Mouse (Mus musculus): Measurements from ENCODE around the gene Mfsd9.

The Mfsd9 gene

DNA sequence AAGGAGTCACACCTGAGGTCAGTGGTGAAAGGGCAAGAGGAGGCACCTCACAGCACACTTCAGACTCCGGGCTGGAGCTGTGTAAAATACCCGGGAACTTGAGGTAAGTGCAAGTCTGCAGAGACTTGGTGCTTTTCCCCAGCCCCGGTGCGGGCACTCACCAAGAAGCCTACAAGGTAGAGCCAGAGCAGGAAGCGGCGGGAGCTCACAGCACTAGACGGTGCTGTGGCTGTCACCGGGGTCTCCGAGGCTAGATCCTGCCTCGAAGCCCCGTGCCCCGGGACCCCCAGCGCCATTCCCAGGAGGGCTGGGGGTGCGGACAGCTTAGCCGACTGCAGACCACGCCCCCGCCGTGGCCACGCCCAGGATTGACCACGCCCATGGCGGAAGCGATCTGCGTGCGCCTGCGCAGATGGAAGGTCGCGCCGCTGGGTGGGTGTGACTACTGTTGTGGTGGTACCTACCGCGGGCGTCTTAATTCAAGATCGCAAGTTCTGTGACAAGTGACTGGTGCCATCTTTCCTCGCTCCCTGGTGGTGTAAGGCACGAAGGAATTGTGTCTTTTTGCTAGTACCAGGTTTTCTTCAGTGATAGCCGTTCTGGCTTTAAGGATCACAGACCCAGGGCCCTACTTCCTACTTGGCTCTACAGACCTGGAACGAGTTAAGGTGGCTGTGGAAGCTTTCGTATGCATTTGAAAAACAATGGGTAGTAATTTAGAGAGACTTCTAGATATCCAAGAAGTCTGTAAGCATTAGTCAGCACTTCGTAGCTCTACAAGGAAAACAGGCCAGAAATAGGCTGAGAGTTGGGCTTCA, at the start of gene Mfsd9:
Gene Mfsd9, minus strand, starts transcription at position 364 of the 818 bp plus-strand sequence.
- DNase-seq = peak; percentile 86 to 87

DNA sequence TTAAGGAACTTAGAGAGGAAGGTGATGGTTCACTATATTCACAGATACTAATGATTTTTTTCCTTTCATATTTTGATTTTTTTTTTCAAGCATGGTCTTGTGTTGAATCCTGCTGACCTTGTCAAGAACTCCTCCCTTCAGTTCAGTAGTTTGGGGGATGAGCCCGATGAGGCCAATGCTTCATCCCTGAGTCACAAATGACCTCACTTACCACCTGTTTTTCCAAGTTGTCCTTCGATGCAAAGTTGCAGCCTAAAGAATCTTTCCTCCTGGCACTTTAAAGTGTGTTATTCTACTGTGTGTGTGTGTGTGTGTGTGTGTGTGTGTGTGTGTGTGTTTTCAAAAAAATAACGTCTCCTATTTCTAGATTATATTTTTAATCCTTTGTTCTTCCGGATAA, 45.0 kb upstream of the Mfsd9 start:
- no peak for DNase-seq

DNA sequence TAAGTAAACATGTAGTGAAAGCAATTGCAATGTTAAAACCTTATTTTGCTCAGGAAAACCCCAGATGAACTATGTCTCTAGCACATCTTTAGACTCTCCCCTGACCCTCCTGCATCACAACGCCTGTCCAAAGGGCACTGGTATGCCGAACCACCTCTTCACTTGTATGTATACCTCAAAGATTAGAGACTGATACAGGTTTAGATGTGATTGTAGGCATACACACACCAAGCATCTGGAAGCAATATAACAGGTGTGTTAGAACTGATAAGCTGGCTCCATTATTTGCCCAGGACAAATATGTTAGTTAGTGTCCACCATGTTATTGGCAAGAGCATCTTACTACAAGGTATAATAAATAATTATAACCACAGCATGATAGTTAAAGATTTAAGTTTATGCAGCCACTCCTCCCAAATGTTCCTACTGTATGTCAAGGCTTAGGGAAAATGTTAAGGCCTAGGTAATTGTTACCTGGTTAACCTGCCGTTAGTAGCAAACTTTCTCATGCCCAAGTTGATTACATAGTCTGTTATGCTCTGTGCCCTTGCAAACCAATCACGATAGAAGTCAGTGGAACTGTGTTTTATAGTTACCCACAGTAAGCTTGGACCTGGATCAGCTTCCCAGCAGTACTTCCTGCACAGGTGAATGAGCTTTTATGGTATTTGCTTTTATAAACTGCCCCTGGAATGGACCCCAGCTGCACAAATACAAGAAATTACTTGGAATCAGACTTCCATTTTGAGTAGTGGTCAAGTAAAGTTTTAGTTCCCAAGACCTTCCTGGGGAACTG, 40.4 kb upstream of the Mfsd9 start:
- no peak for DNase-seq

DNA sequence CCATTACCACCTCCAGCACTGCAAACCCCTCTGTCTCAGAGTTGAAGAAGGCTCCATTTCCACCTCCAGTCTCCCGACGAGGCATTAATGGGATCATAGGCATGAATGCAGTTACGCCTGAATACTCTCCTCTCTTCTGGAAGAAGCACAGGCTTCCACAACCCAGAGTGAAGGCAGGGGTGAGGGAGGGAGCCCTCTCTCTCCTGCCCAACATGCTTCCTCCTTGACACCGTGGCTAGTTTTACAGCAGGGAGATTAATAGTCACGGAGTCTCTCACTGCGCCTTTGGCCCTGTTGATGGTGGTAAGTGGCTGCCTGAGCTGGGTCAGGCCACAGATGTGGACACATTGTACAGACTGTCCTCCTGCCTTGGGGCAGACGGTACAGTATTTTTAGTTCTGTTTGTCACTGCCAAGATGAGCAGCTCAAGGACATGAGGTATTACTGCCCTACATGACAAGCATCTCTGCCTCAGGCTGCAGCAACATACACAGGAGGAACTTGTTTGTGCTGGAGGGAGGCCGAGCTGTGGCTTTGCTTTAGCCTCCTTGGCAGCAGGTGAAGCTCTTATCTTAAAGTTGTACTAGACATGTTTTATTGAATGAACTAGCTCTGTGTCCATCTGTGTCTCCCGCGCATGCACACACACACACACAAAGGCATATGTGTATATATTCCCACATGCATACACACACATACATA, 38.9 kb upstream of the Mfsd9 start:
- DNase-seq = no peak

DNA sequence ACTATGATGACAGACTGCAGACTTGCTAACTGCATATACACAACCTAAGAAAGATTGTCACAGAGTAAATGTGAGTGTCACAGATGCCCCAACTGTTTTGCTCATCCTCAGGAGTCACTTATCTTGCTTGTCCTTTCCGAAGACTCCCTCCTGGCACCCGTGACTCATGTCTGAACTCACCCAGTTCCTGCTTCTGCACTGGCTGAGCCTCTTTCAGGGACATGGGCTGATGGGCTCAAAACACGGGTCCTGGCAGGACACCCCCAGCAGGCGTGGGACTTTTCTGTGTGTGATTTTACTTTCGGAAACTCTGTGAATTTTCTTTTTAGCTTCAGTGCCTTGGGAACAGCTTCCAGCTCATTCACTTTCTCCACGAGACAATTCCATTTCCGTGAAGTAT, 35.3 kb upstream of the Mfsd9 start:
- no peak for DNase-seq

DNA sequence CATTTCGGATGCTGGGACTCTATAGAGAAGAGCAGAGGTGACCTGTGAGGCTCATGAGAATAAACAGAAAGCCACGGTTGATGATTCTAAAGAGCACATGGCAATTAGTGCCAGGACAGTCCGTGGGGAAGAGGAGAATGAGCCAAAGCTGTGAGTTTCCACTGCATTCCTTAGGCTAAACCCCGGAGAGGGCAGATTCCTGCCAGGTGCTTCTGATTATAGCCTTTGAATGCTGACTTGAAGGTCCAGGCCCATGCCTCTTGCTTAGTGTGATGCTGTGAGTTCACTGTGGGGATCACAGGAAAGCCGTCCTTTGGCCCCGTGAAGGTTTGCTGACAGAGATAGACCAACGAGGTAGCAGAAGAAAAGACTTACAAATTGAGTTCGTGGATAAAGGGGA, 34.4 kb upstream of the Mfsd9 start:
- DNase-seq = no peak

DNA sequence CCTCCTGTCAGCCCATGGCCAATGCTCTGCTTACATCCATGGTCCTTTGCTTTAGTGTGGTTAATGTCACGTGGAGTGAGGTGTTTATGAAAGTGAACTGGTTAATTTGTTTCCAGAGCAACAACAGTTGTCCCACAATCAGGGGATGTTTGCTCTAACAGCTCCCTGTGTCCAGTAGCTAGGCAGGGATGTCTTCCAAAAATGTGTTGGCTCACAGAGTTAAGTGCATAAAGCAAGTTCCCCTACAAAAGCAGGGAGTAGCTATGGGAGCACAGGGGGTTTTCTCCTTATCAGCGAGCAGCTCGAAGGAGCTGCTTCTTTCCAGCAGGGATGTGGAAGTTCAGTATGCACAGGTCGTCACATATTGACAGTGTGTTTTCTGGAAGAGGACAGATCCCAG, 34.0 kb upstream of the Mfsd9 start:
- no peak for DNase-seq

DNA sequence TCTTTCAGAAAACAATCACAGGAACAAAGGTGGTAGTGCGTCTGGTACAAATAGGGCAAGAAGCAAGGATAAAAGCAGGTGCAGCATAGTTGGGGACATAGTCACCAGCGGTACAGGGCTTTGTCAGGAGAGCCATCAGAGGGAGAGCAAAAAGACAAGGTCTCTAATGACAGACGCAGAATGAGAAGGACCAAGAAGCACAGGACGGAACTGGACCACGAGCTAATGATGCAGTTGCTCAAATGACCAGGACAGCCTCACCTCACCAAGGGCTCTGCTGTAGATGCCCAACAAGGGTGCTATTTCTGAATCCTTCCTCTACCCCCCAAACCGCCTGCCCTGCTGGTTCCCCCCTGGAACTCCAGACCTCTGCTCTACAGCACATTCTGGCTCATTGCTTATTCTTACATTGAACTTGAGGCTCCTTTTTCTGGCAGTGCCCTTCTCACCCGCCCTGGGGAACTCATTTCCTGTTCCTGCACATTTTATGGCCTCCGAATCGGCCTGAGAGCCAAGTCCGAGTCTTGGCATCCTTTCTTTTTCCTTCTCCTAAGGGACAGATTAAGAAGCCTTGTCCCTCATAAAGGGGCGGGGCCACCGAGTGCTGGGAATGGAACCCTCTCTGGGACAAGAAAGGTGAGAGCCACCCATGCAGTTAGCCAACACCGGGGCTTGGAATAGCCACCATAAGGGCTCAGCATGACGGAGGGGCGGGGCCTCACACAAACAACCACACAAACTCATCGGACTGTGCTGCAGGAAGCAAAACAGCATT, 24.8 kb upstream of the Mfsd9 start:
- DNase-seq = no peak

DNA sequence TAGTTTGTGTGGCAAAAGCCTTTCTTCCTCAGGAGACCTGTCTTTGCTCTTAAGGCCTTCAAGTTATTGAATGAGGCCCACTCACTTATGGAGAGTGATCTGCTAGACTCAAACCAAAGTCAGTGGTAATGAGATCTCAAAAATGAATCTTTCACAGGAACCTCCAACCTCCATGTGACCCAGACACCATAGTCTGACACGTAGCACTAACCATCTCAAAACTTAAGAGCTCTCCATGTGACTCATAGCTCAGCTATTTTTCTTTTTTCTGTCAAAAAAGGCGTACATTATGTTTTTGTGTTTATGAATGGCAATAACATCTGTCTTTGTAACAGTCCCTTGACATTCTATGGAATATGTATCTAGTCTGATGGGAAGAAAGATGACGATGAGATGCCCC, 18.2 kb upstream of the Mfsd9 start:
- no peak for DNase-seq

DNA sequence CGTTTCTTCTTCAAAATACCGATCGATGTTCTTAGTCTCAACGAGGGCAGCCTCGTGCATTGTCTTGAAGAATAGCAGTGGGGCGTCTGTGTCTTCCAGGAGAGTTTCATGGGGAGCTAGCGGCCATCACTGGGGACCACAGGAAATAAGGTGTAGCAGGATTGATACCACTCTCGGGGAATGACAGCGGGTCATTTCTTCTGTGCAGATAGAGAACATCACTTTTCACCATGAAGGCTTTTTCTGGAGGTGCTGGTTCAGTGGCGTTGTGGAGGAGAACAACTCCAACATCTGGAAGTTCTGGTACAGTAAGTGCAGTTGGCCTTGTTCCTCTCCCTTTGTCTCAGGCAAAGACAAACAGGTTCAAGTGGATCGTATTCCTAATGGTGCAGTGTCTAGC, 15.4 kb upstream of the Mfsd9 start:
- no peak for DNase-seq

DNA sequence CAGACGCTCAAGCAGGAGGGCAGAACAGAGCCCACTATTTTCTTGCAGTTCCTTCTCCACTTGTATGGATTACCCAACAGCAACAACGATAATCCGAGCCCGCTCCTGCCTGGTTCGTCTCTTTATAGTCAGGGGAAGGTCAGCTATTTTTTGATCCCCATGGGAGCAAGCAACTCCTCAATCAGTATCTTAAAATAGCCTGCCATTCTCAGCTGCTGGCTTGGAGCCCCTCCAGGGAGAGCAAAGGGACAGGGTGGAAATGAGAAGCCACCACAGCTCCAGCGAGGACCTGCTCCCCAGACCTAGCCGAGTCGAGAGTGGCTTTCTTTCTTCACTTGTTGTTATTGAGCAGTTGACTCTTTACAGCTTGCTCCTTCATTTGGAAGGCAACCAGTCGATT, 14.9 kb upstream of the Mfsd9 start, which contains the start of gene Tmem182:
Gene Tmem182, plus strand, starts transcription at position 251 of the 400 bp plus-strand sequence.
- DNase-seq = no peak

DNA sequence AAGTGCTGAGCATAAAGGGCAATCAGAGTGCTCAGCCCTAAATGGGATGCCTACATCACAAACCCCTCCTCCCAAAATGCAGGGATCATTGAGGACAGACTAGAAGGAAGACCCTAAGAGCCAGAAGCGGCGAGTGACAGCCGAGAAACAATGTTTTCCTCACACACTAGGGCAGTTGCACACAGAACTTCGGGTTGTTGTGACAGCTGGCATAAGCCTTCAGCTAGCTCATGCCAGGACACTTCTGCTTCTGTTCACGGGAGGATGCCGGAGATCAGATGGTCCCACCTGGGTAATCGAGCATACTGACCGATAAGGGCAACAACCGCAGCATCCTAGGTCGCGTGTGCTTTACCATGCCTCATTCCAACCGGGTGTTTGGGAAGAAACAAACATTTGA, 13.6 kb upstream of the Mfsd9 start:
- DNase-seq = no peak

DNA sequence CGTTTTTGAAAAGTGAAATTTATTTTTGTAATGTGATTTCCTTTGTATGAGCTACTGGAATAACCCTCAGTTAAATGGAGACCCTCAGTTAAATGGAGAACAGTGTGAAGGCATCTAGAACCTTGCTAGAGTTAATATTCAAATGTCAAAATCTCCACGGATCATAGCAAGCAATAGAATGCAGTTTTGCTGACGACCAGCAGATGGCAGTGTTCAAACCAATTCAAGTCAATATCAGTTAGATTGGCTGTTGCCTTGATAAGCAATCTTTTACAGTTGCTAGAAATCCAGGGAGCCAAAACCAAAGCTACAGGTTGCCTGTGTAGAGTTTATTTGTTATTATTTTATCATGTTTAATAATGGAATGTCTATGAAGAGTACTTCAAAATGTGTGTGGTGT, 12.3 kb upstream of the Mfsd9 start:
- DNase-seq = peak; percentile 18 to 20

DNA sequence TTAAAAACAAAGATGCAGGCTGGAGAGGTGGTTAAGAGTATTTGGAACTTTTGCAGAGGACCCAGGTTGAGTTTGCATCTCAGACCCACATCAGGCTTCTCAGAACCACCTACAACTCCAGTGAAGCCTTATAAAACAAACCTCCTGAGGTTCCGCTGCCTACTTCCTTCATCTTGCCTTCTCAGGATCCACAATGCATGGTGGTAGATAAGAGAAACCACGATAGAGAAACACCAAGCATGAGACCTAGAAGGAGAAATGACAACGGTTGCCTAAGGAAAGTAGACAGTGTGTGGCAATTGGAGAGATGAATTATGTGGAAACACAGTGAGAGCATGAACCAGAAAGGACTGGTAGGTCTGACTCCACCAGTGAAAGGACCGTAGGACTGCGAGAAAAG, 10.4 kb upstream of the Mfsd9 start:
- no peak for DNase-seq

DNA sequence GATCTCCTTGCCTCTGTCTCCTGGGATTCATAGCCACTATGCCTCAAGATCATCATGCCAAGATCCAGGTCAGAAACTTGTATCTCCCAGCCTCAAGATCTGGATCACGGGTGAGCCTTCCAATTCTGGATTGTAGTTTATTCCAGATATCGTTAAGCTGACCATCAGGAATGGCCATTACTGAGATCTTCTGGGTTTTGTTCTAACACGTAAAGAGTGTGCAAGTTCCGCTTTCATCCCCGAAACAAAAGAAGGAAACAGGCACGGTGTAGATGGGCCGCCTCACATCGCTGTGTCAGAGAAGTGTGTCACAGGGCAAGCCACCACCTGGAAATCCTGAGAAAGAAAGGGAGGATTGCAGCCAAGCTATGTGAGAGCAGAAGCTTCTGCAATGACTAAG, 8.6 kb upstream of the Mfsd9 start:
- no peak for DNase-seq

DNA sequence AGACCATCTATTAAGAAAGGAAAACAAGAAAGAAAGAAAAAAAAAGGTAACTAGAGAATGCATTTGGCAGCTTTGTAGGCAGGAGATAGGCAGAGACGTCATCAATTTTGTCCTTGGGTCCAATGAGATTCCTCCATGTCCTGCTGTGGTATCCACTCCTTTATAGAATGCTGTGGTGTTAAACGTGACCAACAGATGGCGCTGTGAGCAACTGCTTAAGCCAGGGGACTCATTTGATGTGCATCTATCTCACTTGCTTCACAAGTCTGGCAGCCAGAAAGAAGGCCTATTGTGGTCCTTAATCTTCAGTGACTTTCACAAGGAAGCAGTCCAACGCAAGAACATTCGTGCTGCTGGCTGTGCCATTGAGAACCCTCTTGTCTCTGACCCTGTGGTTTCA, 6.9 kb upstream of the Mfsd9 start:
- DNase-seq = peak; percentile 23 to 44

DNA sequence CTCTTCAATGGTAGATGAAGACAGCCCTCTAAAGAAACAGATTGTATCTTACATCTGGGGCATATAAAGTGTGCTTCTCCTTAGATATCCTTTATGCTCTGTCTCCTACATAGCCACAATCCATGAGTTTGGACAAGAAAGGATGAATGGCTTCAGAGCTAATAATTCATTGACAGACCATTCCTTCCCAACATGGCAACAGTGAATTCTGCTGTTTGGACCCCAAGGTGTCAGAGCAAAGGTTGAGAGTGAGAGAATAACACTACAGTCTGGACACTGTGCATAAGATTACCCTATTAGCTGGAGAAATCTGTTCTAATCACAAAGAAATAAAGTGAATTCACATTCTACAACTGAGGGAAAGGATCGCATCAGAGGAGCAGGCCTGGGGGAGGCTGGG, 5.0 kb upstream of the Mfsd9 start:
- no peak for DNase-seq

DNA sequence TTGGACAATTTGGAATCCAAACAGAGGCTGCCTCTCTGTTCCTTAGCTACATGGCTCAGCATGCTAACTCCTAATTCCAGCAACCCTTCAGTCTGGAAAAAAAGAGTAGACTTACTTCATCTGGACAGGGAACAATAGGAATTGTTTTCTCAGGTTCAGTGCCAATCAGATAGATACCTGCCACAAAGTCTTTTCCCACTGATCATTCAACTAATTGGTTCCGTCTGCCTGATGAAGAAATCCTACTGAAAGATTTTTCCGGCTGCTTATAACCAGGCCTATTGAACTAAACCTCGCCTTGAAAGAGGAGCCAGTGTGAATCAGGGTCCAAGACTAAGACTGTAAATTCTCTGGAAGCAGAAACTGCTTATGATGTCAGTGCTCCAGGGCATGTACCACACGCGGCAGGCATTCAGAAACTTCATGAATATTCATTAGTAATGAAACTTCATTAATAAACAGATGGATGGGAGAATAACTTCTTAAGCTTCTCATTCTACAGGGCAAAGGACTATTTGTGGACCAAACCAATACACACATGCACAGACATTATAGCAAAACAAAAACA, 737 bp downstream of the Mfsd9 start:
- peak in 1 of 2 experiments; percentile 4 for DNase-seq

DNA sequence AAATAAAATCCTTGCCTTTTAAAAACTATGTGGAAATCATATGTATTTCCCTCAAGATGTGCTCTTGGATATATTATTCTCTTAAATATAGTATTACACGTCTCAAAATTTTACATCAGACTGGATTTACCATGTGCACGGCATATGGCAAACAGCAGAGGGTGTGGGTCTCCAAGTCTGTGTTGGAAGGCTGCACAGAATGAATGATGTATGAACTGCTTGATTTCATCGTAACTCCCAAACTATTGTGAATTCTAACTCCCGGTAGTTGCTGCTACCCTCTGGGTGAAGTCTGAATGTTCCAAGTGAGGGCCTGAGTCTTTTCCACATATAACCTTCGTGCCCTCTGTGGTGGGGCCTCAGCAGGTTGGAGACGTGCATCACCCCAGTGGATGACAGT, 1.5 kb downstream of the Mfsd9 start:
- no peak for DNase-seq

DNA sequence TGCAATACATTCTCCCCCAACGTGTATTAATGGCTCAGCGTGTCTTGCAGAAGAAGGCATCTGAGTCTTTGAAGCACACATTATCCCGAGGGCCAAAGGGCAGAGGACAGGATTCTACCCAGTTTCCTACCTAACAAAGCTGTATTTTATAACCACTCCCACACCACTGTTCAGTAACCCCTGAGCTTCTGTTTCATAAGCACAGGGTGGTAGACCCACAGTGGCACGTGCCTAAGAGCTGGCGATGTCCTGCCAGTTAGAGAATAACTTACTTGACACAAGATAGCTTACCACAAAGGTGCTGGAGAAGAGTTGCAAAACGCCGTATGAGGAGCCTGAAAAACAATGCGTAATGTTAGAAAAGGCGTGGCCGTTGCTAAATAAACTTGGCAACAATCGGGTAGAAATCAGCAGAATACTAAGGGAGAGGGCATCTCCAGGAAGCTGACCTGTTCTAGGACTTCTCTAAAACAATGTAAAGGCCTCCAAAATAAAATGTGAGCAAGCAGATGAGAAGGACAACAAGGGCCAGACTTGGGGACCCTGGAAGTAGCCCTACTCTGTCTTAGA, 4.5 kb downstream of the Mfsd9 start:
- peak in 1 of 2 experiments; percentile 16 for DNase-seq

DNA sequence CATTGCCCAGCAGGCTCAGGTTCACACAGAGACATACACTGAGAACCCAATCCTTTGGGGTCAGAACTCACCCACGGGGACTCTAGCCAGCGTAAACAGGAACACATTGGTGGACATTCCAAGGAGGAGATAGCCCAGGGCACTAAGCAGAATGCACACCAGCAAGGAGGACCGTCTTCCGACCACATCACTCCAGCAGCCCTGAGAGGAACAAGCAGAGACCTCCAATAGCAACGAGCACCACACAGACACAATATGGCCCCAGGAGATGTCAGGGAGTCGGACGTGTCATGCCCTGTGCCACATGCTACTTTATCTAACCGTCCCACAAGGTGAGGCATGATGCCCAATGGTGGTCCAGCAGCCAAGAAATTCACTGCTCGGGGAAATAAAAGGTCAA, 6.2 kb downstream of the Mfsd9 start:
- DNase-seq = no peak

DNA sequence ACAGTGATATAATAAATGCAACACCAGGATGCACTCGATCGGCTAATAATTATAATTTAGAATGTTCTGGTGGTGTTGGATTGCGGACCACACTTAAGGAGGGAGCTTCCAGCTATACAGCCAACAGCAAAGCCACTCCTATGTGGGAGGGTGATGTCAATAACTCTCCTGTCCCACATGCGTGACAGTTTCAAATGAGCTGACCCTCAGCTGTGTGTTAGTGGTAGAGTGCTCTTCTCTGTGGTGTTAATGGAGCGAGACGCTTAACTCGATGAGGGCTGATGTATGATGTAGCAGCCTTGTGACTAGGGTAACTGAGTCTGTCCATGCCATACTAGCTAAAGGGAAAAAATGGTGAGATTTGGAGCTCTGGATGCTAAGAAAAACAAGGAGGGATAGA, 7.0 kb downstream of the Mfsd9 start:
- DNase-seq = no peak

Data from lung, adult 18-20 months (tissue).